Mouse (Mus musculus): ENCODE data around the gene Nmt1.

DNA sequence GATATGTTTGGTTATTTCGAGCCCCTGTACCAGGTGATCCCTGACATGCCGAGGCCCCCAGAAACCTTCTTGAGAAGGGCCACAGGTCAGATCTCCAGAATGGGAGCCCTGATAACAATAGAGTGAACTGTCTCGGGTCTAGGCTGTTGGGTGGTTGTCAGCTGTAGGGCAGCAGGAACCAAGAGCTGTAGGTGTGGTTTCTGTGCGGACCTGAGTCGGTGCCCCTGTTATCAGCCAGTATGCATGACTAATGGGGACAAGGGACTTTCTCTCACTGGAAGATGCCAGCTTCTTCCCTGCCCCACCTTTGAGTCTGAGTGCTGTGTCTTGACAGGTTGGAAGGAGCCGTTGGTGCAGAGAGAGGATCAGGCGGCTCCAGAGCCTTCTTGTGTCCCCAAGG lies 76.5 kb downstream of the Nmt1 start:
- TF ChIP-seq CTCF (conservative IDR thresholded peaks at IDR 0.05; ENCODE audit: low read length) (no peak), POU5F1 (IDR thresholded peaks at IDR 0.05; ENCODE audit: borderline replicate concordance, low read length) (no peak)

Measured in E14TG2a.4 (cell line).